Mouse (Mus musculus) midbrain, embryonic 11.5 days (tissue): ENCODE measurements around the gene Ralgps1. TPM values are rescaled to one million over a fixed set of nuclear protein-coding genes. Genes with fewer than 3 reads are reported as not detected.

Source experiments
- ATAC-seq: fragments of 200-750 bp; cut with Nextera tagmentation; 2 replicates; pipeline ENCODE4 v1.8.0; 2017; ENCODE audit warnings: moderate TSS enrichment, moderate library complexity; ENCODE audit not compliant: low FRiP score
- DNase-seq: peaks from one replicate; pipeline ENCODE4 v3.0.0; 2015; ENCODE audit warnings: low spot score; ENCODE audit errors: missing footprints
- H3K27ac ChIP-seq: fragments of 300-500 bp; sonication (generic); 2 replicates; pipeline ENCODE4 v1.5.1; 2014; ENCODE audit warnings: low read depth, low read length
- H3K27me3 ChIP-seq: fragments of 300-500 bp; sonication (generic); 2 replicates; pipeline ENCODE4 v1.6.1; 2014; ENCODE audit warnings: mild to moderate bottlenecking, low read length, moderate library complexity, mixed read lengths; ENCODE audit not compliant: control insufficient read depth, insufficient read depth
- H3K36me3 ChIP-seq: fragments of 300-500 bp; sonication (generic); 2 replicates; pipeline ENCODE4 v1.6.1; 2014; ENCODE audit warnings: mild to moderate bottlenecking, low read length, moderate library complexity, mixed read lengths; ENCODE audit not compliant: control insufficient read depth, insufficient read depth
- H3K4me1 ChIP-seq: fragments of 300-500 bp; sonication (generic); 2 replicates; pipeline ENCODE4 v1.6.1; 2014; ENCODE audit warnings: low read length; ENCODE audit not compliant: control insufficient read depth, insufficient read depth
- H3K4me2 ChIP-seq: fragments of 300-500 bp; sonication (generic); 2 replicates; pipeline ENCODE4 v1.6.1; 2014; ENCODE audit warnings: mild to moderate bottlenecking, moderate library complexity
- H3K4me3 ChIP-seq: fragments of 300-500 bp; sonication (generic); 2 replicates; pipeline ENCODE4 v1.5.1; 2014; ENCODE audit warnings: low read depth, low read length
- H3K9ac ChIP-seq: fragments of 300-500 bp; sonication (generic); 2 replicates; pipeline ENCODE4 v1.6.1; 2014; ENCODE audit warnings: low read length
- H3K9me3 ChIP-seq: fragments of 300-500 bp; sonication (generic); 2 replicates; pipeline ENCODE4 v1.6.1; 2016; ENCODE audit warnings: low read length; ENCODE audit not compliant: control insufficient read depth
- WGBS: fragments of 180-500 bp; shearing (Covaris S2); extraction: QIAGEN DNeasy Blood & Tissue Kit; methylation state at CpG from one replicate; pipeline ENCODE4 v1.1.7; 2014; 5-methylcytosine and 5-hydroxymethylcytosine counted together
- polyA plus RNA-seq: library from polyadenylated mRNA; unstranded; fragments of >200 nt; fragmentation: Nextera tagmentation; extraction: Ambion mirVana; gene quantifications from 2 replicates; pipeline ENCODE4 v1.2.1, GENCODE M21; 2014

The Ralgps1 gene
- 13.5 and 13.8 TPM in 2 replicates for polyA plus RNA-seq

DNA sequence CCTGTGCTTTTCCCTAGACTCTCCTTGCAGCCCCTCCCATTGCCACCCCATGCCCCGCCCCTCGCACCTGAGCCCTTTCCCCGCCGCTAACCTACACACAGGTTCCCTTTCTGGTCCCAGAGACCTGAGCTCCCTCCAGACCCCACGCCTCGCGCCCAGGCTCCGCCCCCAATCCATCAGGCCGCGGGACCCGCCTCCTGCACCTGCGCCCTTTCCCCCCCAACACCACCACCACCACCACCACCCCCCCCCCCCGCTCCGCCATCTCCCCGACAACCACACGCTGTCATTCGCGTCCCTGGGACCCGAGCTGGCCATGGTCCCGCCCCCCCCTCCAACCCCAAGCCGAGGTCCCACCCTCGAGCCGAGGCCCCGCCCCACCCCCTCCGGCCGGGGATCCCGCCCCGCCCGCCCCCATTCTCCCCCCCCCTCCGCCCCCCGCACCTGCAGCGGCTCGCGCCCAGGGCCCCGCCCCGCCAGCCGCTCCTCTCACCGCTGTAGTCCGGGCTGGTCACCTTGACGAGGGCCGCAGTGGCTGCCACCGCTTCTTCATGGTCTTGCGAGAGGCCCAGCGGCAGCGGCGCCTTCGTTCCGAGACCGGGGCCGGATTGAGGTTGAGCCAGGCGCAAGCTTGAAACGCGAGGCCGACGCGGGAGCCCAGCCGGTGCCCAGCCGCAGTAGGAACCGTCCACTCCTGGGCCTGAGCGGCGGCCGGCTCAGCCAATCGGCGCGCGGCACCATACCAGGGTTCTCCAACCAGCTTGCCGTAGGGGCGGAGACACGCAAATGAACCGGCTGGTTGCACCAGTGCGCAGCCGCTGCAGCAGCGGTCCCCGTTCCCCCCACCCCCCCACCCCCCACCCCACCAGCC is at the start of gene Ralgps1:
Gene Ralgps1 (minus strand): TSS at position 710 of the 871 bp plus-strand sequence.
- WGBS: under 1% methylated on average over 54 of the region's 74 CpGs
- peaks cover 4% of the 10 kb centered on the region for H3K4me1 ChIP-seq
- ATAC-seq: peak; percentile 99

DNA sequence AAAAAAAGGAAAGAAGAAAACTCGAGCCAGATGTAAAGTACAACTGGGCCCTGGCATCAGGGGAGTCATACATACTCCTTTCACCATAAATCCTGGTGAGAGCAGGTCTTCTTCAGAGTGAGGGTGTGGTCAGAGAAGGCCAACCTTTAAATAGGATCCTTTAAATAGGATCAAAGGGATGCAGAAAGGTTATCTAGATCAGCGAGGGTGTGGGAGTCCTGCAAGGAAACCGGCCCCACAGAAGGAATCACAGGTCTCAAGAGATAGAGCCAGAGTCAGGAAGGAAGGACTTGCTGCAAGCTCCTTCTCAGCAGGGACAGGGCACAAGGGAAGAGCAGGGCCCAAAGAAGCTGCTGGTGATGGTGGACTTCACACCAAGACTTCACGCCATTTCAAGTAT is 46.2 kb upstream of the Ralgps1 start:
- ATAC-seq: no peak
- H3K9me3 ChIP-seq: no peaks in the 10 kb centered on the region
- 89% methylated on average over 4 of the region's 4 CpGs for WGBS

More for the DNA sequence above, at the start of gene Ralgps1:
- H3K9me3 ChIP-seq: no peaks in the 10 kb centered on the region
- H3K27ac ChIP-seq: peak within 1 kb of the TSS; percentile 90
- H3K4me2 ChIP-seq: peak within 1 kb of the TSS; percentile 65
- H3K9ac ChIP-seq: peak within 1 kb of the TSS; percentile 65
- no peaks in the 10 kb centered on the region for H3K27me3 ChIP-seq
- H3K36me3 ChIP-seq: no peaks in the 10 kb centered on the region
- DNase-seq: peak; percentile 100
- H3K4me3 ChIP-seq: peak within 1 kb of the TSS; percentile 53

DNA sequence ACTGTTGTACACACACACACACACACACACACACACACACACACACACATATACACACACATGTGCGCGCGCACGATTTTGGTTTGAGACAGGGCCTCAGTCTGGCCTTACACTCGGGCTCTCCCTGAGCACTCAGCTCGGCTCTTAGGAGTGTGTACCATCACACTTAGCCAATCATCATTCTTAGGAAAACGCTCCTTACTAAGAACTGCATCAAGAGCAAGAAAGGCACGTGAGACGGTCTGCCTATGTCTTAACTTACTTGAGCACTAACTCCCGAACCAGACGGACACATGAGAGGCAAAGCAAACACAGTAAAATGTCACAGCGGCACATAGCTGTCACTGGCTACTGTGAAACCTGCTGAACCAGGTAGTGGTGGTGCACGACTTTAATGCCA is 42.7 kb upstream of the Ralgps1 start:
- Histone ChIP-seq H3K27ac (no peak overlapping the region), H3K4me1 (no peaks in the 10 kb centered on the region), H3K9ac (no peak overlapping the region), H3K27me3 (no peaks in the 10 kb centered on the region), H3K9me3 (no peaks in the 10 kb centered on the region), H3K4me2 (no peak overlapping the region), H3K4me3 (no peak overlapping the region), H3K36me3 (peaks cover 11% of the 10 kb centered on the region; the same call in 1 of the 2 replicates)
- 92% methylated on average over 13 of the region's 13 CpGs for WGBS
- ATAC-seq (no peak), DNase-seq (no peak)

More for the DNA sequence above, 46.2 kb upstream of the Ralgps1 start:
- H3K27ac ChIP-seq: no peak overlapping the region
- H3K9ac ChIP-seq: no peak overlapping the region
- no peak for DNase-seq
- no peaks in the 10 kb centered on the region; the same call in 1 of the 2 replicates for H3K36me3 ChIP-seq
- H3K4me2 ChIP-seq: no peak overlapping the region
- H3K27me3 ChIP-seq: no peaks in the 10 kb centered on the region
- no peak overlapping the region for H3K4me3 ChIP-seq
- no peaks in the 10 kb centered on the region for H3K4me1 ChIP-seq

DNA sequence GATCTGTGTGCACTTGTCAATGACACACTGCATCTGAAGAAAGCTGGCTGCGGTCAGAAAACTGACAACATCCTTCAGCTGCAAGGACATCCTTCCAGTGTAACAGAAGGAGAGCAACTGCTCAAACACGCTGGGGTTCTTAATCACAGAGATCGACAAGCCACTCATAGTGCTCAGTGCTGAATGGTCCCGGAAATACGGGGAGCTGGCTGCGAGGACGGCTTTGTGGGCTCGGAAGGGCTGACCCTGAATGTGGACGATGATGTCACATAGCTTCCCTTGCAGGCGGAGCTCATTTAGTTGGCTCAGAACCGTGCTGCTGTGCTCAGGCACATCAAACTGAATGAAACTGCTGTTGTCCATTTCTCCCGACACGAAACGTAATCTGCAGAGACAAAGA is 40.8 kb upstream of the Ralgps1 start:
- no peaks in the 10 kb centered on the region for H3K4me1 ChIP-seq
- peaks cover 11% of the 10 kb centered on the region; the same call in 1 of the 2 replicates for H3K36me3 ChIP-seq
- DNase-seq (no peak), ATAC-seq (no peak)
- H3K4me3 ChIP-seq: no peak overlapping the region
- no peaks in the 10 kb centered on the region for H3K9me3 ChIP-seq
- H3K4me2 ChIP-seq: no peak overlapping the region
- H3K27ac ChIP-seq: no peak overlapping the region
- H3K9ac ChIP-seq: no peak overlapping the region
- 88% methylated on average over 14 of the region's 14 CpGs for WGBS
- no peaks in the 10 kb centered on the region for H3K27me3 ChIP-seq

DNA sequence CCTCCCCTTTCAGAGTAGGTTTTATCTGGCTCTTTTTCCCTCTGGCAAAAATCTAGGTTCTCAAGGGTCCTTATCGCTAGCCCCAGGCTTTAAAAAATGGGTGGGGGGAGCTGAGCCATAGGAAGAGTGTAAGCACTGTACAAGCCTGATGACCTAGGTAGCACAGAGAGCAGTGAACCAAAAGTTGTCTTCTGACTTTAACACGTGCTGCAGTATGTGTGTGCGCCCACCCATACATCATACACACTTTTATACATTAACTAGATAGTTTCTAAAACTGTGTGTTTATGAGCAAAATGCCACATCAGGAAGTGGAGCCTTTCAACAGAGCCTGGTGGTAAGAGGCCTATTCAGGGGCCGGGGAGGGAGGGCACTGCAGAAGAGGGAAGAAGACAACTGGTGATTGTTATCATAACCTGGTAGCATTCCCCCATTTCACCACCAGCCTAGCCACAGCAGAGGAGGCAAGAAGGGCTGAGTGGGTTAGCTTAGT is 32.3 kb upstream of the Ralgps1 start:
- no peaks in the 10 kb centered on the region for H3K9me3 ChIP-seq
- no peak overlapping the region for H3K27ac ChIP-seq
- H3K27me3 ChIP-seq: no peaks in the 10 kb centered on the region
- H3K36me3 ChIP-seq: no peaks in the 10 kb centered on the region
- no peak overlapping the region for H3K9ac ChIP-seq
- 92% methylated on average over 4 of the region's 4 CpGs for WGBS
- no peak overlapping the region for H3K4me2 ChIP-seq
- no peak for ATAC-seq
- no peak overlapping the region for H3K4me3 ChIP-seq
- no peaks in the 10 kb centered on the region for H3K4me1 ChIP-seq
- peak; percentile 57 for DNase-seq

DNA sequence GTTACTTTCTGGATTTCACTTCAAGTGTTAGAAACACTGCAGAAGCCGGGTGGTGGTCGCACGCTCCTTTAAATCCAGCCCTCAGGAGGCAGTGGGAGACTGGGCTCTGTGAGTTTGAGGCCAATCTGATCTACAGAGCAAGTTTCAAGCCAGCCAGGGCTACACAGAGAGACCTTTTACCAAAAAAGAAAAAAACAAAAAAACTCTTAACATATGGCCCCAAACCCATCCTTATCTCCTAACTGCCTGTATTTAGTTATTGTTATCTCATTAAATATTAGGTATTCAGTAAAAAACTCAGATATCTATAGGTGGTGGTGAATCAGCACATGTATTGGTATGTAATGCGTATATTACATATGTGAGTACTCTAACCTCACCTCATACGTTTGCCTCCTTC is 31.4 kb upstream of the Ralgps1 start:
- H3K4me1 ChIP-seq: no peaks in the 10 kb centered on the region
- no peaks in the 10 kb centered on the region for H3K9me3 ChIP-seq
- no peak overlapping the region for H3K9ac ChIP-seq
- DNase-seq (peak; percentile 39), ATAC-seq (no peak)
- no peak overlapping the region for H3K4me2 ChIP-seq
- H3K27ac ChIP-seq: no peak overlapping the region
- H3K4me3 ChIP-seq: no peak overlapping the region
- no peaks in the 10 kb centered on the region for H3K27me3 ChIP-seq
- H3K36me3 ChIP-seq: no peaks in the 10 kb centered on the region
- 58% methylated on average over 5 of the region's 5 CpGs for WGBS

DNA sequence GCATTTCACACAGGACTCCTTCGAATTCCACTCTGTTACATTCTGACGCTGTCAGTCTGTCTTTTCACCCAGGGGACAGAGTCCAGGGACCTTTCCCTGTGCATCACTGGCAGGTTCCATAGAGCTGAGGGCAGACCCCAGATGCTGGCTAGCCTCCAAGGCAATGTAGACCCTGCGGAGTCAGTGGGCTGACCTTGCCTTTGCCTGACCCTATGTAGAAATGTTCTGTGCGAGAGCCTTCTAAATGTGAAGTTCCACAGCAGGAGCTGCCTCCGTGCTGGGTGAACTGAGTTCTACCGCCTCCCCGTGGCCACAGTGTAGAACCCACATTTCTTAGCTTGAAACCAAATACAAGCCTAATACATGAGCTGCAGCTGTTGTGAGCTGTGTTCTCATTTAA is 30.9 kb upstream of the Ralgps1 start:
- DNase-seq (peak; percentile 86), ATAC-seq (no peak)
- Histone ChIP-seq H3K36me3 (no peaks in the 10 kb centered on the region), H3K9me3 (no peaks in the 10 kb centered on the region), H3K9ac (no peak overlapping the region), H3K4me3 (no peak overlapping the region), H3K27me3 (no peaks in the 10 kb centered on the region), H3K4me2 (no peak overlapping the region), H3K27ac (no peak overlapping the region), H3K4me1 (no peaks in the 10 kb centered on the region)
- WGBS: 38% methylated on average over 7 of the region's 7 CpGs

DNA sequence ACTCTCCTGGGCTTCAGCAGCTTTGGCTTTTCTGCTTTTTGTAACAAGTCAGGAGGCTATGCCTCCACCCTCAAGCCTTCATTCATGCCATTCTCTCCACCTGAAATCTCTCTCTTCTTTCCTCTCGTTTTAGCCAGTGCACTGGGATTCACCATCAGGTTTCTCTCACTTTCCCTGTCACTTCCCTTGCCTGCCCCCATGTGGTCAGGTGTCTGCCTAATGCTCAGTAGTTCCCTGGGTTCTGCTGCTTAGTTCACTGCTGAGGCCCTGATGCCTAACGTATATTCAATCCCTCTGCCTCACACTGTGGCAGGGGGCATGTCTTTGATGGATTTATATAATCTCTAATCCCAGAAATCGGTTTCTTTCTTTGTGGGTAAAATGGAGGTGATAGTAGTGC is 29.9 kb upstream of the Ralgps1 start:
- no peak for ATAC-seq

DNA sequence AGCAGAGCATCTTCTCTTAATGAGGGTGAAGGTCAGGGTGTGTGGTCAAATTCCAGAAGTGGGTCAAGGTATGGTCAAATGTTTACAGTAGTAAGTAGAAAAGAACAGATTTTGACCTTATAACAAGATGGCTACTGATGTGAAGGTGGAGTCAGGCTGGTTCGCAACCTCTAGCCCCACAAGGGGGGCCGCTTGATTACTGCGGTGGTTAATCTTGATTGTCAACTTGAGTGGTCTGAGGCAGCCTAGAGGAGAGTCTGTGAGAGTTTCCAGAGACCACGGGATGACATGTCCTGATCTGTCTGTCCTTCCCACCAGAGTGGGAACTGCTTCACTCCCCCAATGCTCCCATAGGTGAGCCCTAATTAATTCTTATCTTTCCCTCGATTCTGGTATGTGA is 29.3 kb upstream of the Ralgps1 start:
- no peaks in the 10 kb centered on the region for H3K9me3 ChIP-seq
- H3K36me3 ChIP-seq: no peaks in the 10 kb centered on the region
- no peak overlapping the region for H3K4me3 ChIP-seq
- 89% methylated on average over 5 of the region's 5 CpGs for WGBS
- no peaks in the 10 kb centered on the region for H3K4me1 ChIP-seq
- H3K27me3 ChIP-seq: no peaks in the 10 kb centered on the region
- no peak overlapping the region for H3K4me2 ChIP-seq
- peak; percentile 51 for DNase-seq
- H3K9ac ChIP-seq: no peak overlapping the region
- H3K27ac ChIP-seq: no peak overlapping the region
- ATAC-seq: no peak

More for the DNA sequence above, 29.9 kb upstream of the Ralgps1 start:
- WGBS: 37% methylated on average over 3 of the region's 3 CpGs
- Histone ChIP-seq H3K27ac (no peak overlapping the region), H3K27me3 (no peaks in the 10 kb centered on the region), H3K36me3 (no peaks in the 10 kb centered on the region), H3K4me3 (no peak overlapping the region), H3K9ac (no peak overlapping the region), H3K4me1 (no peaks in the 10 kb centered on the region), H3K9me3 (no peaks in the 10 kb centered on the region), H3K4me2 (no peak overlapping the region)
- peak; percentile 70 for DNase-seq
